Mouse (Mus musculus) midbrain, embryonic 16.5 days (tissue): ENCODE measurements around the gene Fam189a1. TPM values are rescaled to one million over a fixed set of nuclear protein-coding genes. Genes with fewer than 3 reads are reported as not detected.
A peak's percentile ranks its signal among the peaks of the same experiment; 100 is the strongest.

Experiments used
- ATAC-seq: fragments of 200-750 bp; cut with Nextera tagmentation; 2 replicates; pipeline ENCODE4 v1.8.0; 2017; ENCODE audit warnings: moderate TSS enrichment
- H3K27ac ChIP-seq: fragments of 300-500 bp; sonication (generic); 2 replicates; pipeline ENCODE4 v1.5.1; 2014; ENCODE audit warnings: mild to moderate bottlenecking, low read length, mixed read lengths
- H3K27me3 ChIP-seq: fragments of 300-500 bp; sonication (generic); 2 replicates; pipeline ENCODE4 v1.6.1; 2014; ENCODE audit warnings: low read depth, low read length, mixed read lengths; ENCODE audit not compliant: control insufficient read depth, insufficient read depth
- H3K36me3 ChIP-seq: fragments of 300-500 bp; sonication (generic); 2 replicates; pipeline ENCODE4 v1.6.1; 2014; ENCODE audit warnings: mild to moderate bottlenecking, low read length, moderate library complexity, mixed read lengths; ENCODE audit not compliant: control insufficient read depth, insufficient read depth
- H3K4me1 ChIP-seq: fragments of 300-500 bp; sonication (generic); 2 replicates; pipeline ENCODE4 v1.6.1; 2014; ENCODE audit warnings: mild to moderate bottlenecking, low read length, mixed read lengths; ENCODE audit not compliant: control insufficient read depth, insufficient read depth
- H3K4me2 ChIP-seq: fragments of 300-500 bp; sonication (generic); 2 replicates; pipeline ENCODE4 v1.6.1; 2014; ENCODE audit warnings: mild to moderate bottlenecking, low read length, mixed read lengths
- H3K4me3 ChIP-seq: fragments of 300-500 bp; sonication (generic); 2 replicates; pipeline ENCODE4 v1.5.1; 2014; ENCODE audit warnings: low read depth, mild to moderate bottlenecking, low read length, moderate library complexity, mixed read lengths
- H3K9ac ChIP-seq: fragments of 300-500 bp; sonication (generic); 2 replicates; pipeline ENCODE4 v1.6.1; 2014; ENCODE audit warnings: low read depth, low read length, mixed read lengths
- H3K9me3 ChIP-seq: fragments of 300-500 bp; sonication (generic); replicated peaks from 2 replicates; pipeline ENCODE4 v1.6.1; 2014; ENCODE audit warnings: mild to moderate bottlenecking, low read length, mixed read lengths; ENCODE audit not compliant: control insufficient read depth, poor library complexity, severe bottlenecking
- WGBS: fragments of 180-500 bp; shearing (Covaris S2); extraction: QIAGEN DNeasy Blood & Tissue Kit; methylation state at CpG from one replicate; pipeline ENCODE4 v1.1.7; 2014; 5-methylcytosine and 5-hydroxymethylcytosine counted together
- polyA plus RNA-seq: library from polyadenylated mRNA; unstranded; fragments of >200 nt; fragmentation: Nextera tagmentation; extraction: Ambion mirVana; gene quantifications from 2 replicates; pipeline ENCODE4 v1.2.1, GENCODE M21; 2015

The Fam189a1 gene
- polyA plus RNA-seq, 1 experiment from 2014 or later = 7.6 TPM

DNA sequence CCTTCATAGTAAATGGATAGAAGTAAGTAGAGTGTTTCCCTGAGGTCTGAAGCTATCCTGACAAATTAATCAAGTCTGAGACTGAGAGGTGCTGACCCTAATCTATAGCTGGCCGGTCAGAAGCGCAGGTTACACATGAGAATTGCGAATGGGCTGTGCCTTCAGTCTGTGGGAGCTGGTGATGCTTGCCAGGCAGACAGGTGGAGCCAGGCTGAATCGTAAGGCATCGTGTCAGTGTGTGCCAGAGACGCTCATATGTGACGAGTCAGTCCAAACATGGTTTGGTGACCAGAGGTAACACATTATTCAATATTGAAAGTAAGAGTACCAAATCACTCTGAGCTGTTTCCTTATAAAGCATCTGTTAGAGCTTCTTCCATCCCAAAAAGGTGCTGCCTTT lies 115.3 kb downstream of the Fam189a1 start:
- WGBS = 95% methylated on average over 7 of the region's 7 CpGs
- Histone ChIP-seq H3K27ac (no peak overlapping the region), H3K27me3 (no peaks in the 10 kb centered on the region), H3K9me3 (no peaks in the 10 kb centered on the region), H3K4me3 (no peak overlapping the region), H3K4me1 (0 out of 2 replicates have a peak, but pooled peaks cover 4% of the 10 kb centered on the region), H3K36me3 (no peaks in the 10 kb centered on the region), H3K4me2 (no peak overlapping the region), H3K9ac (no peak overlapping the region)
- ATAC-seq = no peak

DNA sequence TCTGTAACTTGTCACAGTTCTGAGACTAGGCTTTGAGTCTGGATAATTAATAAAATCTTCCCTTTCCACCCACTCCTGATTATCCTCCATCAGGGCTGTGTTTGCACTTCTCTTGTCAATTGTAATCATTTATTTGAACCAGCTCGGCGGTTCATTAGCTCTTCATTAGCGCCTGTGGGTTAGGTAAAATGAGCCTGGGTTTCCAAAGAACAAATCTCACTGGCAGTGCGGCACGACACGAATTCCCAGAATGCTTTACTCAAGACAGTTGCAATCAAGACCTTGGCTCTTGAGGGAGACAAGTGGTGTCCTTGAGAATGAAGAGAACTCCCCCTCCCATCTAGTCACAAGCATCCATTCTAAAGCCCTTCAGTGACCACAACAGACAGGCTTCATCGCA lies 124.6 kb downstream of the Fam189a1 start:
- Histone ChIP-seq H3K36me3 (no peaks in the 10 kb centered on the region), H3K27me3 (no peaks in the 10 kb centered on the region), H3K4me3 (no peak overlapping the region), H3K4me2 (no peak overlapping the region), H3K4me1 (no peaks in the 10 kb centered on the region), H3K9me3 (no peaks in the 10 kb centered on the region), H3K9ac (no peak overlapping the region), H3K27ac (no peak overlapping the region)
- no peak for ATAC-seq
- 75% methylated on average over 7 of the region's 7 CpGs for WGBS

GRCm38 (mm10) chr7:65031195-65031594 lies 125.2 kb downstream of the Fam189a1 start:
- no peak overlapping the region for H3K4me2 ChIP-seq
- ATAC-seq = no peak
- no peaks in the 10 kb centered on the region for H3K36me3 ChIP-seq
- no peaks in the 10 kb centered on the region for H3K4me1 ChIP-seq
- H3K27me3 ChIP-seq = no peaks in the 10 kb centered on the region
- no peak overlapping the region for H3K27ac ChIP-seq
- no peaks in the 10 kb centered on the region for H3K9me3 ChIP-seq
- WGBS = 85% methylated on average over 6 of the region's 6 CpGs
- no peak overlapping the region for H3K9ac ChIP-seq
- H3K4me3 ChIP-seq = no peak overlapping the region

- Histone ChIP-seq H3K4me3 (no peak overlapping the region), H3K36me3 (no peaks in the 10 kb centered on the region), H3K27me3 (no peaks in the 10 kb centered on the region), H3K4me2 (no peak overlapping the region), H3K9ac (no peak overlapping the region), H3K27ac (no peak overlapping the region), H3K9me3 (no peaks in the 10 kb centered on the region), H3K4me1 (no peaks in the 10 kb centered on the region)
- WGBS = 85% methylated on average over 16 of the region's 16 CpGs
- ATAC-seq = peak; percentile 68; the same call in 1 of the 2 replicates
Measured at GRCm38 (mm10) chr7:65029985-65030384, 126.4 kb downstream of the Fam189a1 start.

GRCm38 (mm10) chr7:65021298-65021697 lies 135.1 kb downstream of the Fam189a1 start:
- ATAC-seq = no peak
- no peaks in the 10 kb centered on the region for H3K9me3 ChIP-seq
- WGBS = 50% methylated on average over 2 of the region's 2 CpGs
- H3K4me2 ChIP-seq = no peak overlapping the region
- peaks cover 11% of the 10 kb centered on the region for H3K4me1 ChIP-seq
- H3K4me3 ChIP-seq = no peak overlapping the region
- H3K36me3 ChIP-seq = no peaks in the 10 kb centered on the region
- H3K27ac ChIP-seq = no peak overlapping the region
- H3K9ac ChIP-seq = no peak overlapping the region
- H3K27me3 ChIP-seq = no peaks in the 10 kb centered on the region

DNA sequence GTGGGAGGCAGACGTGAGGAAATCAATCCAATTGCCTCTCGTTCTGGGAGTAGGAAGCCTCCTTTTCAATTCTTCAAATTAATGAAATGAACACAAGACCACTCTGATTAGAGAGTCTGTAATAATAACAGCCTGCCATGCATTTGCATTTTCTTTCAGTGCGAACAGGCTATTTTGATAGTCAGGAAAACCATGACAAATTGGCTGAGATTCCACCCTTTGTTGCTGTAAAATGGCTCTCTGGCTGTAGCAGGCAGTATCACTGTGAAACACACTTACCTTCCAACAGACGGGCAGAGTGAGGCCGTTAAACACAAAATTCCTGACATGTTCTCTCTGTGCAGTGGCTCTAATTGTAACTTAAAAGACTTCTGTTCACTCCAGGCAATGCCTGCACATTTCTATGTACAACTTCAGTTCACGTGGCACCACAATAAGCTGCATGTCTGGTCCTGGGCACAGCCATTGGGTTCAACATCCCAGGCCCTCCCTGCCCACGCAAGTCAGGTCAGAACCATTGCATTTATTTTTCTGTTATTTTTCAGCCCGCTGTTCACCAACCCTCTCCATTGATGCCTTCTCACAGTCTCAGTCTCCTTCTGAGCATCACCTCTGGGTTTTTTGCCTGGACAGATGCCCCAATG lies 138.2 kb downstream of the Fam189a1 start:
- no peak overlapping the region for H3K9ac ChIP-seq
- H3K4me3 ChIP-seq = no peak overlapping the region
- H3K4me1 ChIP-seq = peaks cover 11% of the 10 kb centered on the region
- no peaks in the 10 kb centered on the region for H3K9me3 ChIP-seq
- ATAC-seq = peak; percentile 54
- 30% methylated on average over 8 of the region's 8 CpGs for WGBS
- no peaks in the 10 kb centered on the region for H3K36me3 ChIP-seq
- peak overlapping the region; percentile 23 for H3K27ac ChIP-seq
- H3K27me3 ChIP-seq = no peaks in the 10 kb centered on the region
- no peak overlapping the region for H3K4me2 ChIP-seq

DNA sequence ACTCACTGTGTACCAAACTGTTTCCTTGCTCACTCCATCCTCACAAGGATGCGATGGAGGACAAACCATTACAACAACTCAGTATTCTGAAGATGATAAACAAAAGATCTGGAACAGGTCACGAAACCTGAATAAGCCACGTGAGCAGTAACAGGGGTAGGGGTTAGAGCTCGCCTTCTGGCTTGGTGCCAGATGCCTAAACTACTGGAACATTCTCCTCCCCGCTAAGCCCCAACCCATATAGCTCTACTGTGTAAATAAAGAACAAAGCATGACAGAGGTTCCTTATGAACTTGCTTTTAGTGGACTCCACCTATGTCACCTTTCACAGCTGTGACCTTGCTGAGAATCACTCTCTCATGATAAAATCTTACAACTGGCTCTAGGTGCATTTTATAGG lies 139.0 kb downstream of the Fam189a1 start:
- Histone ChIP-seq H3K4me2 (no peak overlapping the region), H3K9me3 (no peaks in the 10 kb centered on the region), H3K4me3 (no peak overlapping the region), H3K27ac (no peak overlapping the region), H3K4me1 (peaks cover 11% of the 10 kb centered on the region), H3K36me3 (no peaks in the 10 kb centered on the region), H3K27me3 (no peaks in the 10 kb centered on the region), H3K9ac (no peak overlapping the region)
- ATAC-seq = no peak
- WGBS = 54% methylated on average over 5 of the region's 5 CpGs

GRCm38 (mm10) chr7:65011133-65011532 lies 145.2 kb downstream of the Fam189a1 start:
- ATAC-seq = no peak
- Histone ChIP-seq H3K4me2 (no peak overlapping the region), H3K27ac (no peak overlapping the region), H3K36me3 (no peaks in the 10 kb centered on the region), H3K27me3 (no peaks in the 10 kb centered on the region), H3K9me3 (no peaks in the 10 kb centered on the region), H3K4me3 (no peak overlapping the region), H3K9ac (no peak overlapping the region), H3K4me1 (peaks cover 4% of the 10 kb centered on the region; the same call in 1 of the 2 replicates)
- WGBS = 31% methylated on average over 6 of the region's 6 CpGs

DNA sequence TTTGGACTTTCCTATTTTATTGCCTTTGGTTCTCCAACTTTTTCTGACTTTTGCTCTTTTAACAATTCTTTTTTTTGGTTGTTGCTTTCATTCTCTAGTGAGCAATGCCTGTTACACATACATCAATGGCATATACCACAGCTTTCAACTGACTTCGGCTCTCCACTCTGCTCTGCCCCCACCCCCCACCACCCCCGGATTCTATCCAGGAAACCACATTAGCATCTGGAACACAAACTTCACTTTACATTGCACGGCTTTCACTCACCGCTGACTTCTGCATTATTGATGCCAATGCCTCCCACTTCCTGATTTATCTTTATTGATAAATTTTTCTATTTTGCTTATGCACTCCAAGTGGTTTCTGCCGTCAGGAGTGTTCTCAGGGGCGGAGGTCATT lies 146.1 kb downstream of the Fam189a1 start:
- H3K36me3 ChIP-seq = no peaks in the 10 kb centered on the region
- 36% methylated on average over 6 of the region's 6 CpGs for WGBS
- ATAC-seq = no peak

More for the DNA sequence above, 146.1 kb downstream of the Fam189a1 start:
- Histone ChIP-seq H3K4me1 (peaks cover 4% of the 10 kb centered on the region; the same call in 1 of the 2 replicates), H3K9ac (no peak overlapping the region), H3K4me3 (no peak overlapping the region), H3K27me3 (no peaks in the 10 kb centered on the region), H3K9me3 (no peaks in the 10 kb centered on the region), H3K27ac (no peak overlapping the region), H3K4me2 (no peak overlapping the region)
